Mouse (Mus musculus) embryonic fibroblast, embryonic 13.5 days (primary cell): ENCODE data around the gene Elf5. TPM values are rescaled to one million over a fixed set of nuclear protein-coding genes. Genes with fewer than 3 reads are reported as not detected.

Source experiments
- H3K27ac ChIP-seq: 2 replicates; pipeline ENCODE4 v1.5.1; 2012; ENCODE audit warnings: low read length, control low read depth, inconsistent platforms; ENCODE audit not compliant: insufficient read depth
- H3K4me1 ChIP-seq: 2 replicates; pipeline ENCODE4 v1.6.1; 2011; ENCODE audit warnings: low read length; ENCODE audit not compliant: control insufficient read depth, insufficient read depth
- H3K4me3 ChIP-seq: 2 replicates; pipeline ENCODE4 v1.5.1; 2011; ENCODE audit warnings: mild to moderate bottlenecking, control low read depth, low read length; ENCODE audit not compliant: insufficient read depth
- CTCF ChIP-seq: IDR thresholded peaks from 2 replicates; pipeline ENCODE4 v1.5.1; 2011; ENCODE audit warnings: mild to moderate bottlenecking, control low read depth, low read length, moderate library complexity, borderline replicate concordance; ENCODE audit not compliant: insufficient read depth
- POLR2A ChIP-seq: IDR thresholded peaks from 2 replicates; pipeline ENCODE4 v1.6.1; 2011; ENCODE audit warnings: low read depth, mild to moderate bottlenecking, control low read depth, low read length, moderate library complexity
- polyA plus RNA-seq: library from polyadenylated mRNA; stranded (reverse); fragments of >200 nt; gene quantifications from 2 replicates; pipeline ENCODE4 v1.2.4, GENCODE M21; 2011; ENCODE audit warnings: low read depth; ENCODE audit not compliant: missing spikeins, insufficient read length

Elf5 gene
- polyA plus RNA-seq, 1 experiment = not detected

GRCm38 (mm10) chr2:103483289-103483985, 71.9 kb downstream of the Elf5 start:
- no peaks in the 10 kb centered on the region for H3K4me1 ChIP-seq
- no peak for TF ChIP-seq POLR2A
- no peak for TF ChIP-seq CTCF
- no peak overlapping the region; the same call in 1 of the 2 replicates for H3K4me3 ChIP-seq
- no peak overlapping the region for H3K27ac ChIP-seq

DNA sequence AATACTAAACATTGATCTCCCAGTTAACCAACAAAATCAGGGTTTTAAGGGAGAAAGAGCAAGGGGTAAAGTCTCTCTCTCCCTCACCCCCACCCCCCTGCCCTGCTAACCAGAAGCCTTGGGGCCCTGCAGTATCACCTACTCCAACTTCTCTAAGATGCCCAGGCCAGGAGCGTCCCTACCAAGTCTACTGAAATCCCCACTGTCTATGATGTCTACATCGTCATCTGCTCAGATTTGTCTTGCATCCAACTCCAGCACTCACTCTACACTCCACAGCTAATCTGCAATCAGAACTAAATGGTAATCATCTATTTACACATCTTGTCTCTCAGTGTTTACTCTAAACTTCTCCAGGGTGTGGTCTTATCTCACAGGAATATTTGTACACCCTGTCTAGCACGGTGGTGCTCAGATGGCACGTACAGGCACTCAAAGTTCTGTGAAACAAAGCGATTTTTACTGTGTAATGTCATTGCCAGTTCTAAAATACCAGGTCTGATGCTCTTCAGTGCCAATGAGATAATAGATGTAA, 72.6 kb downstream of the Elf5 start:
- TF ChIP-seq POLR2A (no peak), CTCF (no peak)
- Histone ChIP-seq H3K27ac (no peak overlapping the region), H3K4me1 (no peaks in the 10 kb centered on the region), H3K4me3 (peak overlapping the region; percentile 79)

- TF ChIP-seq POLR2A (peak; percentile 99), CTCF (no peak)
- no peaks in the 10 kb centered on the region for H3K4me1 ChIP-seq
- peak within 1 kb of the TSS; percentile 79 for H3K4me3 ChIP-seq
- peak within 1 kb of the TSS; percentile 64 for H3K27ac ChIP-seq
Measured at GRCm38 (mm10) chr2:103484617-103485401, 73.3 kb downstream of the Elf5 start, which contains the start of gene Cat. Gene Cat (minus strand): TSS chr2:103485160.

GRCm38 (mm10) chr2:103492526-103492925, 81.0 kb downstream of the Elf5 start:
- Histone ChIP-seq H3K4me3 (no peak overlapping the region), H3K27ac (no peak overlapping the region), H3K4me1 (no peaks in the 10 kb centered on the region)
- TF ChIP-seq POLR2A (no peak), CTCF (no peak)

DNA sequence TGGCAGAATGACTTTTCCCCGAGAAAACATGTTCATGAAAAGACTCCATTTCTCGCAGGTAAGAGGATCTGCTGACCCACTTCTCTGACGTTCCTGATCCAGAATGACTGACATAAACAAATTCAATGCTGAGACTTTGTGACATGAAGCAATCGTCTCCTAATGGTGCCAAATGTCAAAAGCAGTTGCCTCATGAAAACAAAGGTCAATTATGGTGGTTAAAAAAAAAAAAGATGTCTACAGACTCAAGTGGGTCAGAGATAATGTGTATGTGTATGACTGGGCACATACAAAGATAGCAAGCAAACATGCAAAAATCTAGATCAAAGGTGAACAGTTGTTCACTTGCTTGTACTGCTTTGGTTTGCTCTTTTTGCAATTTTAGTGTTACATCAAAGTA, 82.3 kb downstream of the Elf5 start:
- Histone ChIP-seq H3K4me1 (no peaks in the 10 kb centered on the region), H3K27ac (no peak overlapping the region), H3K4me3 (no peak overlapping the region)
- TF ChIP-seq CTCF (no peak), POLR2A (no peak)

- TF ChIP-seq CTCF = no peak
- TF ChIP-seq POLR2A = no peak
- H3K4me3 ChIP-seq = no peak overlapping the region
- H3K4me1 ChIP-seq = no peaks in the 10 kb centered on the region
- H3K27ac ChIP-seq = no peak overlapping the region
Measured at GRCm38 (mm10) chr2:103495633-103496418, 84.3 kb downstream of the Elf5 start.

Other genes starting within 250 kb of the Elf5 start
- gene Ehf, start 108.4 kb upstream of the Elf5 start, polyA plus RNA-seq = not detected in 2 replicates
- 60.3 and 64.9 TPM in 2 replicates for gene Cat, start 73.5 kb downstream of the Elf5 start, polyA plus RNA-seq
- 3.9 and 4.4 TPM in 2 replicates for gene Abtb2, start 154.6 kb downstream of the Elf5 start, polyA plus RNA-seq